Mouse (Mus musculus) Muller cell, postnatal 12 days (primary cell): ENCODE data around the gene Zfp990.
"Not testable (repeated sequence)": the region's sequence is repeated elsewhere in the genome, so short reads cannot be mapped to it uniquely, and the experiment has no call there.

Experiments
- DNase-seq: peaks from one replicate; pipeline ENCODE4 v3.0.0-alpha.2; 2015; ENCODE audit errors: inconsistent ontology term

Gene Zfp990

DNA sequence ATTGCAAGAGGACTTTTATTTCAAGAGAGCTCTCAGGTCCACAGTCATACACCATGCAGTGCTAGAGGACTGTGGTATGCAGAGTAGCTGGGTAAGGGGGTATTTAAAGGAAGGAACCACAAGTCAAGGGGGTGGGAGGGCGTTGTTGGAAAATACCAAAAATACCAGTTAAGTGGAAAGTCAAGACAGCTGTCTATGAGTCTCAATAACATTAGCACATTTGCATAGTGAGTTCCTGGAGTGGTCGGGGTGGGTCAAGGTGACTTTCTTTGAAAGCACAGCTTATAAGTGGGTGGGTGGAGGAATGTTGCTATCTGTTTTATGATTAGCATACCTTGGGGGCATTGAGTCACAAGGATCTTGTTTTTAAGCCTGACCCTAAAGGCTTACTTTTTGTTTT, 75.5 kb downstream of the Zfp990 start:
- DNase-seq, result not testable (repeated sequence)
